Mouse (Mus musculus) neural tube, embryonic 12.5 days (tissue): ENCODE results near the gene Inka2. TPM values are rescaled to one million over a fixed set of nuclear protein-coding genes. Genes with fewer than 3 reads are reported as not detected.

Experiments
- ATAC-seq: fragments of 200-750 bp; cut with Nextera tagmentation; 2 replicates; pipeline ENCODE4 v1.8.0; 2017; ENCODE audit warnings: low read depth, mild to moderate bottlenecking, moderate TSS enrichment, moderate library complexity; ENCODE audit not compliant: low FRiP score
- H3K27ac ChIP-seq: fragments of 300-500 bp; sonication (generic); 2 replicates; pipeline ENCODE4 v1.5.1; 2016
- H3K27me3 ChIP-seq: fragments of 300-500 bp; sonication (generic); replicated peaks from 2 replicates; pipeline ENCODE4 v1.6.1; 2016; ENCODE audit warnings: mild to moderate bottlenecking
- H3K36me3 ChIP-seq: fragments of 300-500 bp; sonication (generic); 2 replicates; pipeline ENCODE4 v1.6.1; 2016; ENCODE audit warnings: mild to moderate bottlenecking
- H3K4me1 ChIP-seq: fragments of 300-500 bp; sonication (generic); 2 replicates; pipeline ENCODE4 v1.6.1; 2016
- H3K4me2 ChIP-seq: fragments of 300-500 bp; sonication (generic); replicated peaks from 2 replicates; pipeline ENCODE4 v1.6.1; 2016; ENCODE audit warnings: mild to moderate bottlenecking
- H3K4me3 ChIP-seq: fragments of 300-500 bp; sonication (generic); 2 replicates; pipeline ENCODE4 v1.5.1; 2016
- H3K9ac ChIP-seq: fragments of 300-500 bp; sonication (generic); 2 replicates; pipeline ENCODE4 v1.6.1; 2016; ENCODE audit warnings: mild to moderate bottlenecking
- H3K9me3 ChIP-seq: fragments of 300-500 bp; sonication (generic); 2 replicates; pipeline ENCODE4 v1.6.1; 2016; ENCODE audit warnings: mild to moderate bottlenecking
- WGBS: fragments of 180-500 bp; shearing (Covaris S2); methylation state at CpG from one replicate; pipeline ENCODE4 v1.1.7; 2016; 5-methylcytosine and 5-hydroxymethylcytosine counted together
- polyA plus RNA-seq: library from polyadenylated mRNA; unstranded; fragments of >200 nt; fragmentation: Nextera tagmentation; extraction: Ambion mirVana; gene quantifications from 2 replicates; pipeline ENCODE4 v1.2.1, GENCODE M21; 2016

Inka2 gene
- 3.9 and 5.6 TPM in 2 replicates for polyA plus RNA-seq

DNA sequence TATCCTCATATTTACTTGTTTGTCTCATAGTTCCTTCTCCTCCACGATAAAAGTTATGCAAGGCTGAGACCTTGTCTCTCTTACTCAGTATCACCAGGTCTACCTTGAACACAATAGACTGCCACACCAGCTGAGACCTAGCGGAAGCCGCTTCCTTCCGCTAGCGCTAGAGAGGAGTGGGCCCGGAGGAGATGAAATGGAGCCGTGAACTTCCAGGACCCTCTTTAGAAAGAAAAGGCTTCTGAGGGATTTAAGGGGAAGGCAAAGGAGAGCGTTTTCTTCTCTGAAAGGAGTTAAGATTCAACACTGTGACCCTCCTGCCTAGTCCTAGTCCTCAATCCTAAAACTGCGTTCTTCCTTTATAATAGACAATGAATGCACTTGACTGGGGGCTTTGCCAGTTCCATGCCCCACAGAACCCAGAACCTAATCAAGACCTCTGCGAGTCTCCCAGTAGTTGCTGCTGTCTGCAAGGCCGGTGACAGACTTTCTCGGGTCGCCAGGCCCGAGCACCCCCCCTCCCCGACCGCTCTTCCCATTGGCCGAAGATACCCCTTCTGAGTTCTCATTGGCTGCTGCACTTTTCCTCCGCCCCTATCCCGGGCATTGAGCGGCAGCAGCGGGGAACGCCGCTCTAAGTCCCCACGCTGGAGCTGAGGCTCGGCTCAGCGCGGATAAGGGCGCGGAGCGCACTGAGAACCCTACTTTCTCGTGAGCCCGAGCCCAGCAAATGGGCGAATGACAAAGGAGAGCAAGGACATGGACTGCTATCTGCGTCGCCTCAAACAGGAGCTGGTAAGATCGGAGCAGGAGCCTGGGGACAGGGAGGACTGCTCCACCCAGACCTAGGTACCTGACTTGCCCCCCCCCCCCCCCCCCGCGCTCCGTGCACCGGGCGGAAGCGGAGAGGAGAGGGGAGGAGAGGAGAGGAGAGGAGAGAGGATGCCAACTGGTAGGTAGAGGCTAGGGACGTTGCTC is at the start of gene Inka2:
Gene Inka2 (plus strand): TSS at position 569 of the 978 bp plus-strand sequence.
- peak within 1 kb of the TSS; percentile 56 for H3K4me3 ChIP-seq
- H3K9me3 ChIP-seq, result no peaks in the 10 kb centered on the region
- peaks cover 35% of the 10 kb centered on the region for H3K27me3 ChIP-seq
- H3K36me3 ChIP-seq, result no peaks in the 10 kb centered on the region
- peak within 1 kb of the TSS; percentile 69 for H3K9ac ChIP-seq
- WGBS, result 2% methylated on average over 39 of the region's 43 CpGs
- H3K4me2 ChIP-seq, result peak within 1 kb of the TSS; percentile 100
- H3K4me1 ChIP-seq, result peaks cover 16% of the 10 kb centered on the region
- no peak within 1 kb of the TSS for H3K27ac ChIP-seq
- ATAC-seq, result peak; percentile 98

DNA sequence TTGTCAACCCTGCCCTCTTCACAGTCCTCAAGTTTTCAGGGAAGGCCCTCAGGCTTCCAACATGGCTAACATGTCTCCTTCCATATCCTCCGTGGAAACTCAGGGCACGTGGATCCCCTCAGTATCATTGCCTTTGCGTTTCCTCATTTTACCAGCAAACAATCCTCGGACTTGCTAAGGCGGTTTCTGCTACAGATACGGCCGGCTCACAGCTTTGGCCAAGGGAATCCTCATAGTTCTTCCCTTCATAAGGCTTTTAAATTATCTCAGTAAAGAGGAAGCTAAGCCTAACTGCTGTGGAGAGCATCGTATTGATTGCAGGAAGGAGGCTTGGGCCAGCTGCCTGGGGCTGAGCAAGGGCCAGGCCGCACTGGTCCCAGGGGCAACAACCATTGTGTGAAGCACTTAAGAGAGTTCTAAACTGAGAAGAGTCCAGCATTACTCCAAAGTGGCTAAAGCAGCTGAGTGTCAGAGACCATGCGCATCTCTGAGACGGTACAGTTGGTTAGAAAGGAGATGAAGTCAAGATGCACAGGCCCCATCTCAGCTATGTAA is 49.3 kb upstream of the Inka2 start:
- Histone ChIP-seq H3K4me1 (no peaks in the 10 kb centered on the region), H3K4me2 (no peak overlapping the region), H3K4me3 (no peak overlapping the region), H3K36me3 (no peaks in the 10 kb centered on the region), H3K27me3 (no peaks in the 10 kb centered on the region), H3K9ac (no peak overlapping the region), H3K27ac (no peak overlapping the region), H3K9me3 (no peaks in the 10 kb centered on the region)
- 91% methylated on average over 11 of the region's 11 CpGs for WGBS
- ATAC-seq, result no peak

DNA sequence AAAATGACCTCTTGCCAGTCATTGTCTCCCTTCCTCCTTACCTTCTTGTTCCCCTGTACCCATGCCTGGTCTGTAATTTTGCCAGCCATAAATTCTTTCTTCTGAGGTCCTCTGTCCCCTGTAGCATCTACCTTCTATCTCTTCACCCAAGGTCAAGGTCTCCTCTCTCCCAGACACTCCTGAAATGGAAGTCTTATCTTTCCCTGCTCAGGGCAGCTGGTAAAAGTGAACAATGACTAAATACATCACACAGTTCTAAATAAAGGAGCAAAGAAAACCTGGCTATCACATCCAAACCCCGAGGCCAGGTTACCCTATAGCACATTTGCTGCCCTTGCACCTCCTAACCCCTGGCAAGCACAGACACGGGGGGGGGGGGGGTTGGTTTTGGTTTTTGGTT is 43.9 kb upstream of the Inka2 start:
- WGBS, result 77% methylated on average over 2 of the region's 2 CpGs

DNA sequence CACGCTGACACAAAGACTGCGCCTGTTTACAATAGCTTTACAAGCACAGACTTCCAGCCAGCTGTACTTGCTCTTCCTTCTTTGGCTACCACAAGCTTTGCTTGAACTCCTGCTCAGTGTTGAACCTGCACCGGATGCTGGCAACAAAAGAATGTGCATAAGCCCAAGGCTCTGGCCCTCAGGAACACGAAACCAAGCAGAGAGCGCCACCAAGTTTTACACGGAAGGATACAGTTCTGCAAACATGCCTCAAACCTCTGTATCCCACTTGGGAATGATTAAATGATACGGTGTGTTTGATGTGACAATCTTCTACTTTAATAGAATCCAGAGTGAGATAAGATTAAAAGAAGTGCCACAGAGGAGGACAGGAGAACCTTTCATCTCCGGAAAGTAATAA is 41.4 kb upstream of the Inka2 start:
- no peak for ATAC-seq
- no peaks in the 10 kb centered on the region for H3K4me1 ChIP-seq
- no peak overlapping the region for H3K4me3 ChIP-seq
- no peaks in the 10 kb centered on the region for H3K9me3 ChIP-seq
- no peak overlapping the region for H3K4me2 ChIP-seq
- no peak overlapping the region for H3K9ac ChIP-seq
- no peaks in the 10 kb centered on the region for H3K36me3 ChIP-seq
- WGBS, result 87% methylated on average over 8 of the region's 8 CpGs
- H3K27ac ChIP-seq, result no peak overlapping the region
- no peaks in the 10 kb centered on the region for H3K27me3 ChIP-seq

More for the DNA sequence above, 43.9 kb upstream of the Inka2 start:
- ATAC-seq, result no peak
- Histone ChIP-seq H3K27ac (no peak overlapping the region), H3K36me3 (no peaks in the 10 kb centered on the region), H3K4me2 (no peak overlapping the region), H3K4me3 (no peak overlapping the region), H3K9me3 (no peaks in the 10 kb centered on the region), H3K27me3 (no peaks in the 10 kb centered on the region), H3K9ac (no peak overlapping the region), H3K4me1 (no peaks in the 10 kb centered on the region)

DNA sequence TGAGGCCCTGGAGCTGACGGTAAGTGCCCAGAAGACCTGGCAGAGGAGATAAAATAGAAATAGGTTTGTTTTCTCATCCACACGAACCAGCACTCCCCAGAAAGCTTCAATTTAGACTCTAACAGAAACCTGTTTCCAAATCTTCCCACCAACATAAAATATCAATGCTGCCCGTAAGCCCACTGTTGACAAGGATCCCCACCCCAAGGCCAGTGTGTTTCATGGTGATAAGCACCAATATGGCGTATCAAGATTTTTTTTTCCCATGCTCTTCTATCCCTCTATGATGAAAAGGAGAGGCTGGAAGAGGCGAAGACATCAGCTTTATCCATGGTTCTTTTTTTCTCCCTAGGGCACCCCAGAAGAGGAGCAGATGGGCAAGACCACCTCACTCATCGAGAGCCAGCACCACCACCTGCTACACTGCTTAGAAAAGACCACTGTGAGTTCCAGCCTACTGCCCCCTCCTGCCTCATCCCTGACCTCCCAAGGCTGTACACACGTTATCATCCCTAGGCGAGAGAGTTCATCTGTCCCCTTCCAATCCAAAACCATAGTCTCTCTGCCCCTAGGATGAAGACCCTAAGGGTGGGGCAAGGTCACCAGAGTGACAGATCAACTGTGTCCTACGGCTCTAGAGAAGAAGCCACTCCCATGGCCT is 39.2 kb upstream of the Inka2 start:
- Histone ChIP-seq H3K4me1 (no peaks in the 10 kb centered on the region), H3K27me3 (no peaks in the 10 kb centered on the region), H3K4me2 (no peak overlapping the region), H3K9me3 (no peaks in the 10 kb centered on the region), H3K36me3 (no peaks in the 10 kb centered on the region), H3K9ac (no peak overlapping the region), H3K4me3 (no peak overlapping the region), H3K27ac (no peak overlapping the region)
- ATAC-seq, result no peak
- 85% methylated on average over 9 of the region's 9 CpGs for WGBS

DNA sequence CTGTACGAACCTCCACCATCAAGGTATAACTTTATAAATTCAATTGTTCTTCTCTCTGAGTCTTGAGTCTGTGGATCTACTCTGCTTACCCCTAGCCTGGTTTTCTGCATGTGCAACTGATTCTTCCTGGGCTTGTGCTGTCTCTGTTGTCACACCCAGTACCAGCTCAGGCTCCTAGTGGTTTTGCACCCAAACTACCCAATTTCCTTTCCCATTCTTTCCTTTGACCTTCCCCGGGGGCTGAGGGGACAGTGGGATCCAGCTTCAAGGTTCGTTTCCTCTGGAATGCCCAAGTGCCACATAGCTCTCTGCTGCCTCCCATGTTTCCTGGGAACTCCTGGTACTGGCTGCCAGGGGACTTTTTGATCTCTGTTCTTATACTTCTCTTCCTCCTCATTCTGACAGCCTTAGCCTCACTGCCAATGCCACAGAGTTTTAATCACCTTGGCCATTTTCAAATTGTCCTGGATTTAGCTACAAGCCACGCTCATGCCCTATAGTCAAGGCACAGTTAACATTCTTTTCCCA is 37.3 kb upstream of the Inka2 start:
- Histone ChIP-seq H3K9me3 (no peaks in the 10 kb centered on the region), H3K4me1 (no peaks in the 10 kb centered on the region), H3K9ac (no peak overlapping the region), H3K27ac (no peak overlapping the region), H3K4me2 (no peak overlapping the region), H3K36me3 (no peaks in the 10 kb centered on the region), H3K4me3 (no peak overlapping the region), H3K27me3 (no peaks in the 10 kb centered on the region)
- ATAC-seq, result no peak
- 67% methylated on average over 4 of the region's 4 CpGs for WGBS

DNA sequence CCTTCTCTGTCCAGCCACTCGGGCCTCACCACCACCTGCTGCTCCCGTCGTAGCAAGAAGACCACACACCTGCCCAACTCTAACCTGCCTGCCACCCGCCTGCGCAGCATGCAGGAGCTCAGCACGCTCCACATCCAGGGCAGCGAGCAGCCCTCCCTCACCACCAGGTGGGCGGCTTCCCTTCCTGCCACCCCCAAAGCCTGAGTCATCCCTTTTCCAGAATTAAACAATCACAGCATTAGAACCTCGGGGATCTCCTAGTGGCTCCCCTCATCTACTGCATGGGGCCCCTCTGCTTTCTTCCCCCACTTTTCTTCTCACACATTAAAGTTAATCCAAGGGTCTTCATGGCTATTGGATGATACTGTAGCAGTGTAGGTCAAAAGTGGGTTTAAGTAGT is 36.2 kb upstream of the Inka2 start:
- WGBS, result 51% methylated on average over 9 of the region's 9 CpGs
- no peak for ATAC-seq
- Histone ChIP-seq H3K4me3 (no peak overlapping the region), H3K9me3 (no peaks in the 10 kb centered on the region), H3K4me2 (no peak overlapping the region), H3K36me3 (no peaks in the 10 kb centered on the region), H3K9ac (no peak overlapping the region), H3K27me3 (no peaks in the 10 kb centered on the region), H3K4me1 (no peaks in the 10 kb centered on the region), H3K27ac (no peak overlapping the region)

DNA sequence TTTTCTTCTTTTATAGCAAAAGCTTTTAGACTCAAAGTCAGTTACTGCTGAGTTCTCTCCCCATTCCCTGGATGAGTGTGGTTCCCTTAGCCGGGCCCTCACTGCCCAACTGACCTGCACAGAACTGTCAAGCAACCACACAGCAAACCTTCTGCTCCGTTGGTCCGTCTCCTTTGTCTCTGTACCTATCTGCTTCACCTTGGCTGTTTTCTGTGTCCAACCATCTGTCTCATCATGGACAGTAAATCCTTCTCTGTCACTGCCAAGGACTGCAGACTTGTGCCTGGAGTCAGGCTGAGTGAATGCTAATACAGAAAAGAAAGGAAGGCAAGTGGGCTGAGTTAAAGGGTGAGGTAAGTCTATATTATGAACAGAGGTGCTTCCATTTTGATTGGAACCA is 34.6 kb upstream of the Inka2 start:
- Histone ChIP-seq H3K4me2 (no peak overlapping the region), H3K27ac (no peak overlapping the region), H3K4me1 (no peaks in the 10 kb centered on the region), H3K4me3 (no peak overlapping the region), H3K36me3 (no peaks in the 10 kb centered on the region), H3K27me3 (no peaks in the 10 kb centered on the region), H3K9ac (no peak overlapping the region), H3K9me3 (no peaks in the 10 kb centered on the region)
- 88% methylated on average over 3 of the region's 3 CpGs for WGBS
- ATAC-seq, result no peak

DNA sequence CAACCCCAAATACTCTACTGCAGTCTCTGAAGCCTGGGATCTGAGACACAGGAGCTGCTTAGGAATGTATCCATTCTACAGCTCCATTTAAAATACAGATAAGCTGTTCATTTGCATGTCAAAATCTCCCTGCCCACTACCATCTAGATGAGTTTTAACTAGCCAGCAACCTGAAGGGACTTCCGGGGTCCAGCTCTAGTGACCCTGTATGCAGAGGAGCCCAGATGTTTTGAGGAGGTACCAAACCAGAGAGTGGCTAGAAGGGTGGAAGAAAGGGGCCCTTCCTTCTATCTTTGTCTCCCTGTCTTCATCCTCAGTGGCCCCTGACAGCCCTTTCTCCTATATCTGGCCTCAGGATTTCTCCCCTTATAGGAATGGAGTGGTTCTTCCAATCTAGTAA is 33.6 kb upstream of the Inka2 start:
- Histone ChIP-seq H3K27me3 (no peaks in the 10 kb centered on the region), H3K9me3 (no peaks in the 10 kb centered on the region), H3K4me3 (no peak overlapping the region), H3K4me1 (no peaks in the 10 kb centered on the region), H3K27ac (no peak overlapping the region), H3K36me3 (no peaks in the 10 kb centered on the region), H3K4me2 (no peak overlapping the region), H3K9ac (no peak overlapping the region)
- 89% methylated on average over 1 of the region's 1 CpGs for WGBS
- no peak for ATAC-seq

DNA sequence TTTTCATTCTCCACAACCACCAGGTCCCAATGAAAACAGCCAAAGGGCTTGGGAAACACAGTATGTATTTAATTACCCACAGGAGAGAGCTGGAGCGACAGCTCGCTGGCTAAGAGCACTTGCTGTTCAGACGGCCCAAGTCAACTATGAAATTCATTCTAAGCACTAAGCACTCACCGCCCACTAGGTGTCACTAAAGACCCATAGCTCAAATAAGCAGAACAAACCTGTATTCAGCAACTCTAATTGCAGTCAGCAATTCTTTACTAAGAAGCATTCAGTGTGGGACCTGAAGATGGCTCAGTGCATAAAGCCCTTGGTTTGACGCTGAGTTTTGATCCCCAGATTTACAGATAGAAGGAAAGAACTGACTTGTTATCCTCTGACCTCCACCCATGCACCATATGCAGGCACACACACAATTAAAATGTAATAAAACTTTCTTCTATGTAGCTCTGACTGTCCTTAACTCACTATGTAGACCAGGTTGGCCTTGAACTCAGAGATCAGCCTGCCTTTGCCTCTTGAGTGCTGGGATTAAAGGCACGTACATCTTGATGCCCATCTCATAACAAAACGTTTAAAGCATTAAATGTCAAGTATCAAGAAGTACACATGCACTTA is 29.7 kb upstream of the Inka2 start:
- Histone ChIP-seq H3K27ac (no peak overlapping the region), H3K36me3 (peaks cover 20% of the 10 kb centered on the region), H3K9ac (no peak overlapping the region), H3K9me3 (no peaks in the 10 kb centered on the region), H3K27me3 (no peaks in the 10 kb centered on the region), H3K4me2 (no peak overlapping the region), H3K4me3 (no peak overlapping the region), H3K4me1 (no peaks in the 10 kb centered on the region)
- WGBS, result 21% methylated on average over 7 of the region's 7 CpGs
- ATAC-seq, result peak; percentile 81; the same call in 1 of the 2 replicates

DNA sequence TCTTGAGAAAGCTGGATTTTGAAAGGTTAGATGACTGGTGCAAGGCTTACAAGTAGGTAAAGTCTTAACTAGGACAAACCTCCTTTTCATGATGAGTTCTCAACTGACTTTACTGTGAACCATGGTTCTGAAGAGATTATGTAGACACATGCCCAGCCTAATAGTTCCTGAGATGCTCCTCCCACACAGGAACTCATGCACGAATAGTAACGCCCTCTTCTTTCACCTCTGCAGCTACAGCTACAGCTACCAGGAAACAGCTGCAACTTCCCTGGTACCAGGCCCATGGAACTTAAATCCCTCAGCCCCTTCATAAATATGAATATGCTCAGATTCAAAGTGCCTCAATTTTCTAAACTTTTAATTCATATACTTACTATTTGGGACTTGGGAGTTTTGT is 28.5 kb upstream of the Inka2 start:
- no peak overlapping the region for H3K4me2 ChIP-seq
- H3K36me3 ChIP-seq, result peaks cover 23% of the 10 kb centered on the region
- 63% methylated on average over 2 of the region's 2 CpGs for WGBS
- H3K27ac ChIP-seq, result no peak overlapping the region
- H3K9me3 ChIP-seq, result no peaks in the 10 kb centered on the region
- H3K4me3 ChIP-seq, result no peak overlapping the region
- no peaks in the 10 kb centered on the region for H3K27me3 ChIP-seq
- no peak overlapping the region for H3K9ac ChIP-seq
- no peaks in the 10 kb centered on the region for H3K4me1 ChIP-seq
- ATAC-seq, result no peak

DNA sequence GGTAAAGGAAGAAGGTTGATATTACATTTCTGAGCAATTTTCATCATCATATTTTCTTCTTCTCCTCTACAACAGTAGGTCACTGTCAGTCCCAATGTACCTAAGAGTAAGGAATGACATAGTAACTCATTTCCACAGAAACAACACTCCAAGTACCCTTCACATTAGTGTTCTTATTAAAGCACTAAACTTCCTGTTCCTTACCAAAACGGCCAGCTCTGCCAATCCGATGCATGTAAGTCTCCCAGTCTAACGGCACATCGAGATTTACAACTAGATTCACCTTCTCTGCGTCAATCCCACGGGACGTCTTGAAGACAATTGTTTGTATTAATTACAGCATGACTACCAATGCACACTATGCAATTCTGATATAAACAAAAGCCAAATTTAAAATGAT is 24.1 kb upstream of the Inka2 start:
- no peaks in the 10 kb centered on the region for H3K9me3 ChIP-seq
- no peak overlapping the region for H3K9ac ChIP-seq
- no peaks in the 10 kb centered on the region for H3K27me3 ChIP-seq
- no peak overlapping the region for H3K4me2 ChIP-seq
- peaks cover 49% of the 10 kb centered on the region for H3K36me3 ChIP-seq
- WGBS, result 94% methylated on average over 7 of the region's 7 CpGs
- no peak overlapping the region for H3K27ac ChIP-seq
- no peaks in the 10 kb centered on the region for H3K4me1 ChIP-seq
- no peak overlapping the region for H3K4me3 ChIP-seq
- no peak for ATAC-seq
